Mouse (Mus musculus): ENCODE measurements around the gene Cpeb2.

The Cpeb2 gene

GRCm38 (mm10) chr5:43239141-43239835 is 6.3 kb downstream of the Cpeb2 start:
- no peak for DNase-seq (ENCODE audit: low spot score)

GRCm38 (mm10) chr5:43240729-43241128 is 7.8 kb downstream of the Cpeb2 start:
- DNase-seq (ENCODE audit: low spot score), result no peak

- no peak for DNase-seq (ENCODE audit: low spot score)
Measured at GRCm38 (mm10) chr5:43246236-43246635, 13.3 kb downstream of the Cpeb2 start.

- DNase-seq (ENCODE audit: low spot score), result no peak
Measured at GRCm38 (mm10) chr5:43246954-43247353, 14.0 kb downstream of the Cpeb2 start.

- DNase-seq (ENCODE audit: low spot score), result no peak
Measured at GRCm38 (mm10) chr5:43248001-43248430, 15.0 kb downstream of the Cpeb2 start.

- DNase-seq (ENCODE audit: low spot score), result no peak
Measured at GRCm38 (mm10) chr5:43257490-43257889, 24.5 kb downstream of the Cpeb2 start.

GRCm38 (mm10) chr5:43258472-43259142 is 25.6 kb downstream of the Cpeb2 start:
- DNase-seq (ENCODE audit: low spot score), result no peak

- DNase-seq (ENCODE audit: low spot score), result no peak
Measured at GRCm38 (mm10) chr5:43261814-43262213, 28.8 kb downstream of the Cpeb2 start.

GRCm38 (mm10) chr5:43263951-43264350 is 31.0 kb downstream of the Cpeb2 start:
- no peak for DNase-seq (ENCODE audit: low spot score)

GRCm38 (mm10) chr5:43264696-43265095 is 31.7 kb downstream of the Cpeb2 start:
- DNase-seq (ENCODE audit: low spot score), result no peak

- no peak for DNase-seq (ENCODE audit: low spot score)
Measured at GRCm38 (mm10) chr5:43277982-43278381, 45.0 kb downstream of the Cpeb2 start.

GRCm38 (mm10) chr5:43279774-43280173 is 46.8 kb downstream of the Cpeb2 start:
- DNase-seq (ENCODE audit: low spot score), result no peak

GRCm38 (mm10) chr5:43285756-43286155 is 52.8 kb downstream of the Cpeb2 start:
- DNase-seq (ENCODE audit: low spot score), result no peak

- DNase-seq (ENCODE audit: low spot score), result no peak
Measured at GRCm38 (mm10) chr5:43289752-43290446, 56.9 kb downstream of the Cpeb2 start.

- DNase-seq (ENCODE audit: low spot score), result no peak
Measured at GRCm38 (mm10) chr5:43293136-43293535, 60.2 kb downstream of the Cpeb2 start.

- no peak for DNase-seq (ENCODE audit: low spot score)
Measured at GRCm38 (mm10) chr5:43297459-43297858, 64.5 kb downstream of the Cpeb2 start.

GRCm38 (mm10) chr5:43298975-43299374 is 66.0 kb downstream of the Cpeb2 start:
- no peak for DNase-seq (ENCODE audit: low spot score)

GRCm38 (mm10) chr5:43300076-43300475 is 67.1 kb downstream of the Cpeb2 start:
- DNase-seq (ENCODE audit: low spot score), result no peak

- no peak for DNase-seq (ENCODE audit: low spot score)
Measured at GRCm38 (mm10) chr5:43300979-43301378, 68.0 kb downstream of the Cpeb2 start.

- DNase-seq (ENCODE audit: low spot score), result no peak
Measured at GRCm38 (mm10) chr5:43303504-43303903, 70.5 kb downstream of the Cpeb2 start.

GRCm38 (mm10) chr5:43305449-43305848 is 72.5 kb downstream of the Cpeb2 start:
- DNase-seq (ENCODE audit: low spot score), result no peak

- no peak for DNase-seq (ENCODE audit: low spot score)
Measured at GRCm38 (mm10) chr5:43309961-43310360, 77.0 kb downstream of the Cpeb2 start.

GRCm38 (mm10) chr5:43324311-43324862 is 91.4 kb downstream of the Cpeb2 start:
- DNase-seq (ENCODE audit: low spot score), result no peak

All from yolk sac, embryonic 10.5 days (tissue).